8 mouse cellular contexts compared by ENCODE assay signal in the genomic region with DNA sequence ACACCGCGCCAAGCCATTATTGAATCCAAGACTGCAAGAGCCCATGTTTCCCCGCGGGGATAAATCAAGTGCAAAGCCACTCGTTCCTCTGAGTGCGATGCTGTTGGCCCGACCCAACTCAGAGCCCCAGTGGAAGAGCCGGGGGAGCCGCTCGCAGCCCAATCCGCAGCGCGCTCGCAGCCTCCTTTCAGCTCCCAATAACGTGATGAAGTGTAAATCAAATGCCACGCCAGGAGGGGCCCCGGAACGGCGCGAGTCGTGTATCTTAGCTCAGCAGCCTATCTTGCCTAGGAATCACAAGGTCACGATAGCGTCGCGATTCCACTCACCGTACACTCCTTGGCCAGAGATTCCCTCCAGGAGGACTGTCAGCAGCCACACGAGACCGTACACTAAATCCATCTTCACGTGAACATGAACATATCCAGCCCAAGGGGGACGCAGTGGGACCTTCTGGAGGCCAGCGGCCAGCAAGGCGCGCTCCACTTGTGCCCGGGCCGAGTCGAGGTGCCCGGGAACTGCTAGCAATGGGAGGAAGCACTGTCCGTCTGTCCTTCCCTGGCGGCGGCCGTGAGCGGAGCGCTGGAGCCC. TPM values are rescaled to one million over a fixed set of nuclear protein-coding genes. Genes with fewer than 3 reads are reported as not detected.
DNase-seq lines count a peak whose midpoint lies in the region; ATAC-seq and TF ChIP-seq lines count a peak whose summit lies in the region.

No protein-coding gene starts in this region.

- 0% methylated on average over 38 of the region's 43 CpGs for WGBS in intestine, embryonic 16.5 days
- 3% methylated on average over 42 of the region's 43 CpGs for WGBS in limb, embryonic 14.5 days

- H3K36me3 ChIP-seq in intestine, embryonic 16.5 days (ENCODE audit: control insufficient read depth, insufficient read depth, low read length) = no peaks in the 10 kb centered on the region
- no peaks in the 10 kb centered on the region for H3K36me3 ChIP-seq in limb, embryonic 14.5 days (ENCODE audit: control insufficient read depth, insufficient read depth, low read length)

- peaks cover 23% of the 10 kb centered on the region for H3K27me3 ChIP-seq in intestine, embryonic 16.5 days (replicated peaks; ENCODE audit: control insufficient read depth, insufficient read depth, low read length)
- H3K27me3 ChIP-seq in limb, embryonic 14.5 days (ENCODE audit: control insufficient read depth, insufficient read depth, low read length) = peaks cover 36% of the 10 kb centered on the region; the same call in 1 of the 2 replicates

- peak overlapping the region; percentile 42; the same call in 1 of the 2 replicates for H3K9ac ChIP-seq in intestine, embryonic 16.5 days (ENCODE audit: low read depth, low read length)
- peak overlapping the region; percentile 55 for H3K9ac ChIP-seq in limb, embryonic 14.5 days (ENCODE audit: low read depth, low read length, severe bottlenecking)

- H3K4me2 ChIP-seq in intestine, embryonic 16.5 days (ENCODE audit: low read depth, low read length) = peak overlapping the region; percentile 98
- H3K4me2 ChIP-seq in limb, embryonic 14.5 days (replicated peaks; ENCODE audit: low read depth, low read length, severe bottlenecking) = peak overlapping the region; percentile 99

- intact Hi-C loops in gastrocnemius, adult 2 months (cut with DNase I) = no loop called here

- TF ChIP-seq CTCF in gastrocnemius, adult 2 months (IDR thresholded peaks at IDR 0.05) = no peak

- H3K4me1 ChIP-seq in intestine, embryonic 16.5 days (ENCODE audit: control insufficient read depth, insufficient read depth, low read length) = peaks cover 12% of the 10 kb centered on the region; the same call in 1 of the 2 replicates
- no peaks in the 10 kb centered on the region for H3K4me1 ChIP-seq in limb, embryonic 14.5 days (ENCODE audit: control insufficient read depth, insufficient read depth, low read length)

- no peak for TF ChIP-seq POLR2A in limb, embryonic 14.5 days (IDR thresholded peaks at IDR 0.05; ENCODE audit: borderline replicate concordance, extremely low read depth, insufficient read depth, insufficient read length)

- peak; percentile 21 for DNase-seq in gastrocnemius, adult 2 months
- DNase-seq in gastrocnemius, adult 8-10 months (ENCODE audit: low spot score in 2 of 2) = no peak
- peak; percentile 23 for DNase-seq in cerebellum, adult 8-10 months
- DNase-seq in limb, embryonic 14.5 days (ENCODE audit: low spot score) = peak; percentile 25
- peak; percentile 70 to 73 for DNase-seq in right cerebral cortex, adult 2 months (ENCODE audit: low spot score in 2 of 2)
- DNase-seq in thymus, postnatal 14 days = no peak

- H3K27ac ChIP-seq in gastrocnemius, adult 2 months = no peak overlapping the region
- no peak overlapping the region for H3K27ac ChIP-seq in intestine, embryonic 16.5 days (ENCODE audit: low read length)
- no peak overlapping the region for H3K27ac ChIP-seq in limb, embryonic 14.5 days (replicated peaks; ENCODE audit: low read depth, low read length)

- ATAC-seq in frontal cortex, adult (ENCODE audit: low TSS enrichment) = peak; percentile 36
- peak; percentile 61 for ATAC-seq in intestine, embryonic 16.5 days
- ATAC-seq in limb, embryonic 14.5 days (ENCODE audit: low FRiP score, low read depth) = peak; percentile 13; the same call in 1 of the 2 replicates

- no peaks in the 10 kb centered on the region for H3K9me3 ChIP-seq in intestine, embryonic 16.5 days (ENCODE audit: control insufficient read depth, low read length)
- H3K9me3 ChIP-seq in limb, embryonic 14.5 days (ENCODE audit: control insufficient read depth, low read length) = no peaks in the 10 kb centered on the region

- H3K4me3 ChIP-seq in gastrocnemius, adult 2 months = peak overlapping the region; percentile 69
- H3K4me3 ChIP-seq in intestine, embryonic 16.5 days (ENCODE audit: low read length) = peak overlapping the region; percentile 57
- H3K4me3 ChIP-seq in limb, embryonic 14.5 days (replicated peaks; ENCODE audit: low read length) = peak overlapping the region; percentile 58

RNA-seq across cellular contexts. Expression of a gene that starts 1.6 kb away (rescaled TPM):
- total RNA-seq in gastrocnemius, adult 2 months (2021) = under 1 TPM in 1 of 2 experiments, not detected in 1; 0.08 TPM
- 1 to 10 TPM in 1 of 4 experiments, under 1 TPM in 2, not detected in 1; 0.04 to 2.0 (median 0.15) TPM for total RNA-seq in gastrocnemius, adult 8-10 months (2022)
- polyA plus RNA-seq in intestine, embryonic 16.5 days (2015; fragmentation: Nextera tagmentation; extraction: Ambion mirVana) = 0.56 and 0.82 TPM in 2 replicates
- 2.8 and 6.2 TPM in 2 replicates for polyA plus RNA-seq in limb, embryonic 14.5 days (2012; rRNA removed)
- 3.0 and 4.6 TPM in 2 replicates for polyA plus RNA-seq in limb, embryonic 14.5 days (2014; fragmentation: Nextera tagmentation; extraction: Ambion mirVana)

Comparison
In these comparisons a context has a peak if more than half of its experiments do, and no peak if none do; other contexts are left out.
1. DNase-seq: peak in gastrocnemius, adult 2 months (single experiment), cerebellum, adult 8-10 months (single experiment), limb, embryonic 14.5 days (single experiment) and right cerebral cortex, adult 2 months (2 of 2); none in gastrocnemius, adult 8-10 months (0 of 2) and thymus, postnatal 14 days (single experiment).
2. Peak in every context shown above with its lines, with median percentiles within 50 percentile points of each other: H3K4me3 ChIP-seq and ATAC-seq.